Mouse (Mus musculus) heart, embryonic 14.5 days (tissue): Measurements from ENCODE around the gene Mamdc2. TPM values are rescaled to one million over a fixed set of nuclear protein-coding genes. Genes with fewer than 3 reads are reported as not detected.
A peak's percentile ranks its signal among the peaks of the same experiment; 100 is the strongest.

ENCODE experiments used
- ATAC-seq: fragments of 200-750 bp; cut with Nextera tagmentation; 2 replicates; pipeline ENCODE4 v1.8.0; 2017; ENCODE audit warnings: low read depth, moderate TSS enrichment; ENCODE audit not compliant: insufficient number of reproducible peaks, insufficient read depth, low FRiP score
- H3K27ac ChIP-seq, 2 experiments: fragments of 200-500 bp in 1 of 2; fragments of 300-500 bp in 1 of 2; sonication (generic) in 1 of 2; replicated peaks in 1 of 2; 2 replicates each; pipeline ENCODE4 v1.5.1; 2012 to 2014; ENCODE audit warnings: low read depth in 2 of 2, low read length in 2 of 2, control low read depth in 1 of 2, mild to moderate bottlenecking in 1 of 2, mixed read lengths in 1 of 2; ENCODE audit not compliant: control insufficient read depth in 1 of 2, insufficient read depth in 1 of 2
- H3K27me3 ChIP-seq: fragments of 300-500 bp; sonication (generic); 2 replicates; pipeline ENCODE4 v1.6.1; 2014; ENCODE audit warnings: mild to moderate bottlenecking, low read length, control low read depth; ENCODE audit not compliant: control insufficient read depth, insufficient read depth
- H3K36me3 ChIP-seq: fragments of 300-500 bp; sonication (generic); 2 replicates; pipeline ENCODE4 v1.6.1; 2014; ENCODE audit warnings: mild to moderate bottlenecking, control low read depth, low read length, mixed read lengths; ENCODE audit not compliant: control insufficient read depth, insufficient read depth
- H3K4me1 ChIP-seq, 2 experiments: fragments of 200-500 bp in 1 of 2; fragments of 300-500 bp in 1 of 2; sonication (generic) in 1 of 2; 2 replicates each; pipeline ENCODE4 v1.6.1; 2012 to 2014; ENCODE audit warnings: low read length in 2 of 2, control low read depth in 1 of 2, mixed read lengths in 1 of 2; ENCODE audit not compliant: control insufficient read depth in 2 of 2, insufficient read depth in 2 of 2
- H3K4me2 ChIP-seq: fragments of 300-500 bp; sonication (generic); 2 replicates; pipeline ENCODE4 v1.6.1; 2014; ENCODE audit warnings: mild to moderate bottlenecking, low read length
- H3K4me3 ChIP-seq, 2 experiments: fragments of 200-500 bp in 1 of 2; fragments of 300-500 bp in 1 of 2; sonication (generic) in 1 of 2; 2 replicates each; pipeline ENCODE4 v1.5.1; 2012 to 2014; ENCODE audit warnings: low read length in 2 of 2, mild to moderate bottlenecking in 2 of 2, control low read depth in 1 of 2, low read depth in 1 of 2, moderate library complexity in 1 of 2; ENCODE audit not compliant: control insufficient read depth in 1 of 2, insufficient read depth in 1 of 2
- H3K9ac ChIP-seq: fragments of 300-500 bp; sonication (generic); 2 replicates; pipeline ENCODE4 v1.6.1; 2014; ENCODE audit warnings: mild to moderate bottlenecking, low read length
- H3K9me3 ChIP-seq: fragments of 300-500 bp; sonication (generic); 2 replicates; pipeline ENCODE4 v1.6.1; 2016; ENCODE audit warnings: low read length, control low read depth; ENCODE audit not compliant: control insufficient read depth
- WGBS: fragments of 180-500 bp; shearing (Covaris S2); extraction: QIAGEN DNeasy Blood & Tissue Kit; methylation state at CpG from one replicate; pipeline ENCODE4 v1.1.7; 2014; 5-methylcytosine and 5-hydroxymethylcytosine counted together
- polyA plus RNA-seq: library from polyadenylated mRNA; unstranded; fragments of >200 nt; fragmentation: Nextera tagmentation; extraction: Ambion mirVana; gene quantifications from 2 replicates; pipeline ENCODE4 v1.2.1, GENCODE M21; 2014

The Mamdc2 gene
- polyA plus RNA-seq, 1 experiment from 2014 or later: 1.7 TPM

DNA sequence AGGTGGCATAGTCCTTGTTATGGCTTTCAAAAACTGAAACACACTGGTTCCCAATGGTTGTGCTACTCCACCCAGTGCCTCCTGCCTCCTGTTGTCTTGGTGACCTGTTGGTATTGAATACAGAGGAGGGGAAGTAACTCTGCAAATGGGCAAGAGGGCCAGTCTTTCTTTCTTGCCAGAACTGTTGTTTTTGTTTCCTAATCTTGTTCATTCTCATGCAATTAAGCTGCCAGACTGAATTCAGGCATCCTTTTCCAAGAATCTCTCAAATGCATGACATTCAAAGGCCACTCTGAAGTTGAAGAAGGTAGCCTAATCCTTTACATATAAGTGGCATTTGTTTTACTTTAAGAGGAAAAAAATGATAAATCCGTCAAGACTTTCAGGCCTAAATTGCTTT, 19.6 kb upstream of the Mamdc2 start:
- no peaks in the 10 kb centered on the region for H3K4me1 ChIP-seq
- no peak overlapping the region for H3K4me2 ChIP-seq
- ATAC-seq: no peak
- no peak overlapping the region for H3K4me3 ChIP-seq
- WGBS: 32% methylated on average over 1 of the region's 1 CpGs
- no peak overlapping the region for H3K27ac ChIP-seq
- H3K9me3 ChIP-seq: no peaks in the 10 kb centered on the region
- H3K27me3 ChIP-seq: no peaks in the 10 kb centered on the region
- H3K36me3 ChIP-seq: no peaks in the 10 kb centered on the region
- no peak overlapping the region for H3K9ac ChIP-seq

GRCm38 (mm10) chr19:23467011-23467410, 18.8 kb upstream of the Mamdc2 start:
- H3K4me2 ChIP-seq: no peak overlapping the region
- H3K9ac ChIP-seq: no peak overlapping the region
- H3K27ac ChIP-seq: no peak overlapping the region
- no peak overlapping the region for H3K4me3 ChIP-seq
- H3K27me3 ChIP-seq: no peaks in the 10 kb centered on the region
- ATAC-seq: no peak
- 63% methylated on average over 2 of the region's 2 CpGs for WGBS
- no peaks in the 10 kb centered on the region for H3K36me3 ChIP-seq
- no peaks in the 10 kb centered on the region for H3K4me1 ChIP-seq
- no peaks in the 10 kb centered on the region for H3K9me3 ChIP-seq

DNA sequence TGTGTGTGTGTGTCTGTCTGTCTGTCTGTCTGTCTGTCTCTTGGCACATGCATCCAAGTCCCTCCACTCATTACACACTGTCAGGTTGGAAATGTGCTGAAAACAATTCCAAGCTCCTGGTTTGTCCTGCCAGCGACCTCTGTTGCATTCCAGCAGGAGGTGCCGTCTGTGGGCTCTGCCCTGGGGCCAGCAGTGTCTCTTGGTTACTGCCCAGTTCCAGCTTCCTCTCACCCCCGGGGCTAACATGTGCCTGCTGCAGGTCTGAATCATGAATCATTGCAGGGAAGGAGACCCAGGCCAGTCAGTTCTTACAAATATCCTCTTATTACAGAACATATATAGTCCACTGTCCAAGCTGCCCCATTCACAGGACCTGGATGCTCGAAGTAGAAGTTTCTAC, 9.2 kb upstream of the Mamdc2 start:
- no peak for ATAC-seq
- H3K4me2 ChIP-seq: no peak overlapping the region
- peaks cover 6% of the 10 kb centered on the region for H3K9me3 ChIP-seq
- WGBS: 17% methylated on average over 4 of the region's 4 CpGs
- no peaks in the 10 kb centered on the region for H3K4me1 ChIP-seq
- no peak overlapping the region for H3K9ac ChIP-seq
- no peak overlapping the region for H3K27ac ChIP-seq
- no peaks in the 10 kb centered on the region for H3K36me3 ChIP-seq
- H3K4me3 ChIP-seq: no peak overlapping the region
- no peaks in the 10 kb centered on the region for H3K27me3 ChIP-seq

DNA sequence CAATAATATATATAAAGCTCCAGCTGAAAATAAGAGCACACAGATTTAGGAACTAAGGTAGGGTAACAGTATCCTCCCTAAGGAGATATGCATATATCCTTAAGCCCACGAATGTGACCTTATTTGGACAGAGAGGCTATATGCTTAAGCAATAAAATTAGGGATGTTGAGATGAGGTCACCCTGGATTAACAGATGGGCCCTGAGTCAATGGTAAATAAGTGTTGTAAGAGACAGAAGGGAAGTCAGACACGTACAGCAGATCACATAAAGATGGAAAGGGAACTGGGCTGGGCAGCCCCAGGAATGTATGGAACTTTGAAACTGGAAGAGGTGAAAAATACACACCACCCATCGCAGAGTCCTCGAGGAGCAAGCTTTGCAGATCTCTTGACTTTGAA, 3.1 kb upstream of the Mamdc2 start:
- no peaks in the 10 kb centered on the region for H3K27me3 ChIP-seq
- H3K9me3 ChIP-seq: peaks cover 6% of the 10 kb centered on the region
- 52% methylated on average over 4 of the region's 4 CpGs for WGBS
- H3K36me3 ChIP-seq: no peaks in the 10 kb centered on the region
- no peak for ATAC-seq
- H3K27ac ChIP-seq: no peak overlapping the region
- H3K4me1 ChIP-seq: peaks cover 8 to 11% of the 10 kb centered on the region in 2 experiments
- no peak overlapping the region for H3K9ac ChIP-seq
- no peak overlapping the region for H3K4me3 ChIP-seq
- H3K4me2 ChIP-seq: no peak overlapping the region

DNA sequence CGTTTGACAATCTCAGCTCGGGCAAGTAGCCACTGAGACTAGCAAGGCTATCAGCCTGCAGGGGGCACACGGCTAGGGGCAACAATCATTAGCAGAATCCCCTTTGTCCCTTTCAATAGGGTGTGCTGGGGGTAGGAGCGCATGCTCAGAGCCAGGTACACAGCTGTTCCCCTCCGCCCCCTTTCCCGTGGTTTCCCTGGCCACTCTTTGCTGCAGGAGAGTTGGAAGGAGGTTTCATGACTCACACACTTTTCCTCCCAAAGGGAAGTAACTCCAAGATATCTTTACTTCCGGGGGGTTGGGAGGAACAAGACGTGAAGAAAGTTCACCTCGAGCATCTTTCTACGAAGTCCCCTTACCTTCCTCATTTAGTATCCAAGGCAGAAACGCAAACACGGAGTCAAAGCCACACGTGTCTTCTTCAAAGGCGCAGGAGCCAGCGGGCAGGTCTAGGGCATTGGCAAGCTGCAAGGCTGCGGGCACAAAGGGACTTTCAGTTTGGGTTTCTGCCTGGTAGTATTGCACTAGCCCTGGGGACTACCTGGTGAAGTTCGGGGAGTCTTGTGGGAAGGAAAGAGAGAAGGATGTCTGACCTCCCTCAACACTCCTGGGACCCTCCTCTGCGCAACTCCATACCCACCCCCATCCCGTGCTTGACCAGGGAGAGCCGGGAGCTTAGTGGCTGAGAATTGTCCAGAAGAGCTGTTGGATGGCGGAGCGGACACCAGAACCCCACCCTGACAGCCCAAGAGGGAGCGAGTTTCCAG, 838 bp downstream of the Mamdc2 start:
- H3K9me3 ChIP-seq: no peaks in the 10 kb centered on the region
- no peak for ATAC-seq
- 4% methylated on average over 23 of the region's 23 CpGs for WGBS

DNA sequence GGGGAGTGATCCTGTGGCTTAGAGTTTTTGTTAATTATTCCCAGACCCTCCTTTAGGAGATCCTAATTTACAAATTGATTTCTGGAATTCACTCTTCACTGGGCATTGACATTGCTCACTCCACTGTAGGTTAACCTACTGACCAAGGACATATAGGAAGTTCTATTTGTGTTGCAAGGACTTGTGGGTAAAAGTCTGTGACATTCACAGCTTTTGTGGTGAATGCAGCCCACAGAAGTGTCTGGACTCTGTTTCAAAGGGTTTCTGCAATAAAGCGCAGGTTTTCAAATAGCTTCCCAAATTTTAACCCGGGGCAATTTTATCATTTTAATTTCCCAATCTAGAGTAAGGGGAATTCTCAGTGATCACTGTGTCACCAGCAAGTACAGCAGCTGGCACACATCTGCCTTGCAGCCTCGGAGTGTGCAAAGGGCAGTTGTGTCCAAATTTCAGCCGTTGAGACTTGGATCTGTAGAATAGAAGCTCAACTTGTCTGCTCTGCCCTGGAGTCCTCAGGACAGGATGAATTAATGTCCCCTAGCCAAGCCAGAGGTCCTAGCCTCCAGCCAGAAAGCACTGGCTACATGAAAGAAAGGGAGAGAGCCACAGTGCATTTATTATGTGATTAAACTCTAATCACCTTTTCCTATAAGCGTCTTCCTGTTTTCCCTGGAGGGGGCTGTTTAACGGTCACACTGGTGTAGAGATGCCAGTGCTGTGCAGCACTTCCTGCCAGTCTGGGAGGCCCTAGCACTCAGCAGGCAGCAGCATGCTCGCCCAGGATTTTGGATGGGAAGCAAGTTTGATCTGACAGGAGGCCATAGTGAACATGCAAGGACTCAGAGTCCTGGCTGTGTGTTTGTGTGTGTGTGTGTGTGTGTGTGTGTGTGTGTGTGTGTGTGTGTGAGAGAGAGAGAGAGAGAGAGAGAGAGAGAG, 3.1 kb downstream of the Mamdc2 start:
- Histone ChIP-seq H3K36me3 (no peaks in the 10 kb centered on the region), H3K27ac (no peak overlapping the region), H3K4me1 (peaks cover 8 to 11% of the 10 kb centered on the region in 2 experiments), H3K4me3 (no peak overlapping the region), H3K27me3 (no peaks in the 10 kb centered on the region), H3K9ac (no peak overlapping the region), H3K9me3 (no peaks in the 10 kb centered on the region), H3K4me2 (no peak overlapping the region)
- WGBS: 48% methylated on average over 7 of the region's 7 CpGs
- ATAC-seq: no peak

More for the DNA sequence above, 838 bp downstream of the Mamdc2 start:
- Histone ChIP-seq H3K27ac (no peak overlapping the region), H3K36me3 (no peaks in the 10 kb centered on the region), H3K4me2 (peak overlapping the region; percentile 98), H3K9ac (peak overlapping the region; percentile 64), H3K4me1 (peaks cover 8 to 11% of the 10 kb centered on the region in 2 experiments), H3K27me3 (no peaks in the 10 kb centered on the region), H3K4me3 (peak overlapping the region; percentile 43 to 54)

GRCm38 (mm10) chr19:23435731-23436130, 12.5 kb downstream of the Mamdc2 start:
- no peak for ATAC-seq

More at GRCm38 (mm10) chr19:23435731-23436130, 12.5 kb downstream of the Mamdc2 start:
- no peak overlapping the region for H3K27ac ChIP-seq
- 78% methylated on average over 4 of the region's 4 CpGs for WGBS
- H3K27me3 ChIP-seq: no peaks in the 10 kb centered on the region
- H3K4me3 ChIP-seq: no peak overlapping the region
- no peaks in the 10 kb centered on the region for H3K9me3 ChIP-seq
- no peak overlapping the region for H3K9ac ChIP-seq
- H3K4me2 ChIP-seq: no peak overlapping the region
- no peaks in the 10 kb centered on the region for H3K36me3 ChIP-seq
- H3K4me1 ChIP-seq: no peaks in the 10 kb centered on the region
